Mouse (Mus musculus) stomach, embryonic 15.5 days (tissue): ENCODE results near the gene Zfp982. TPM values are rescaled to one million over a fixed set of nuclear protein-coding genes. Genes with fewer than 3 reads are reported as not detected.

Experiments
- polyA plus RNA-seq: library from polyadenylated mRNA; unstranded; fragments of >200 nt; fragmentation: Nextera tagmentation; extraction: Ambion mirVana; gene quantifications from 2 replicates; pipeline ENCODE4 v1.2.1, GENCODE M21; 2015

The Zfp982 gene
- polyA plus RNA-seq, 1 experiment from 2014 or later = 5.1 TPM

Other genes with a start within 250 kb of the Zfp982 start
- 0.14 and 0.37 TPM in 2 replicates for gene Zfp988, start 186.7 kb upstream of the Zfp982 start, polyA plus RNA-seq
- gene Zfp978, start 131.1 kb upstream of the Zfp982 start, polyA plus RNA-seq = 0.15 TPM in 1 of 2 replicates, not detected in the other
- 0.32 and 0.42 TPM in 2 replicates for gene Gm16503, start 47.8 kb downstream of the Zfp982 start, polyA plus RNA-seq
- 0.18 and 0.26 TPM in 2 replicates for gene Zfp985, start 60.9 kb downstream of the Zfp982 start, polyA plus RNA-seq
- 2.4 and 2.6 TPM in 2 replicates for gene Zfp979, start 150.1 kb downstream of the Zfp982 start, polyA plus RNA-seq
- gene Zfp534, start 210.1 kb downstream of the Zfp982 start, polyA plus RNA-seq = not detected in 2 replicates